Comparison of ENCODE assay signal across 8 mouse cellular contexts in genomic region chr11:119041325-119041716, GRCm38 (mm10). TPM values are rescaled to one million over a fixed set of nuclear protein-coding genes. Genes with fewer than 3 reads are reported as not detected.
DNase-seq lines count a peak whose midpoint lies in the region; ATAC-seq and TF ChIP-seq lines count a peak whose summit lies in the region.
"Had no signal": no experiment of that assay in that cellular context is flagged by ENCODE, and none has a peak within 500 bp of the region (broad histone marks: within the 10 kb centered on the region; RNA-seq: fewer than 3 reads in every experiment).

No protein-coding gene starts in this region.

- DNase-seq in left cerebral cortex, postnatal 14 days (ENCODE audit: low spot score in 2 of 2), result peak; percentile 68 to 71
- DNase-seq in left cerebral cortex, adult 18-20 months (ENCODE audit: low spot score in 2 of 2), result no peak
- DNase-seq in gastrocnemius, postnatal 14 days, result no peak

- no peaks in the 10 kb centered on the region for H3K9me3 ChIP-seq in forebrain, embryonic 16.5 days (ENCODE audit: control insufficient read depth, low read length)
- no peaks in the 10 kb centered on the region for H3K9me3 ChIP-seq in liver, embryonic 16.5 days (replicated peaks; ENCODE audit: control insufficient read depth, low read length)
- no peaks in the 10 kb centered on the region for H3K9me3 ChIP-seq in stomach, embryonic 16.5 days (replicated peaks; ENCODE audit: control insufficient read depth, low read length)

- intact Hi-C loops in left cerebral cortex, postnatal 14 days (cut with DNase I), result no loop called here
- intact Hi-C loops in gastrocnemius, postnatal 14 days (cut with DNase I; ENCODE audit: low total_unique reads), result no loop called here

- peak overlapping the region; percentile 95 for H3K4me2 ChIP-seq in forebrain, embryonic 16.5 days (ENCODE audit: low read length)
- peak overlapping the region; percentile 90 for H3K4me2 ChIP-seq in liver, embryonic 16.5 days (ENCODE audit: low read depth, low read length)
- peak overlapping the region; percentile 96 for H3K4me2 ChIP-seq in stomach, embryonic 16.5 days (ENCODE audit: low read depth, low read length)

- peaks cover 51% of the 10 kb centered on the region for H3K27me3 ChIP-seq in forebrain, embryonic 16.5 days (replicated peaks; ENCODE audit: control insufficient read depth, insufficient read depth, low read length)
- peaks cover 97% of the 10 kb centered on the region for H3K27me3 ChIP-seq in liver, embryonic 16.5 days (ENCODE audit: control insufficient read depth, insufficient read depth, low read depth, low read length)
- peaks cover 72% of the 10 kb centered on the region for H3K27me3 ChIP-seq in stomach, embryonic 16.5 days (ENCODE audit: control insufficient read depth, insufficient read depth, low read length)

- peaks cover 12% of the 10 kb centered on the region for H3K4me1 ChIP-seq in bone marrow macrophage, adult 2 months (ENCODE audit: control insufficient read depth, insufficient read depth, low read length)
- H3K4me1 ChIP-seq in forebrain, embryonic 16.5 days (replicated peaks; ENCODE audit: control insufficient read depth, insufficient read depth, low read length), result peaks cover 58% of the 10 kb centered on the region
- peaks cover 27% of the 10 kb centered on the region for H3K4me1 ChIP-seq in liver, embryonic 16.5 days (ENCODE audit: control insufficient read depth, low read depth, low read length)
- H3K4me1 ChIP-seq in stomach, embryonic 16.5 days (ENCODE audit: control insufficient read depth, insufficient read depth, low read length), result peaks cover 50% of the 10 kb centered on the region

- no peaks in the 10 kb centered on the region for H3K36me3 ChIP-seq in forebrain, embryonic 16.5 days (ENCODE audit: control insufficient read depth, insufficient read depth)
- H3K36me3 ChIP-seq in liver, embryonic 16.5 days (ENCODE audit: control insufficient read depth, insufficient read depth), result no peaks in the 10 kb centered on the region
- H3K36me3 ChIP-seq in stomach, embryonic 16.5 days (ENCODE audit: control insufficient read depth, insufficient read depth, low read length), result no peaks in the 10 kb centered on the region

- no peak overlapping the region for H3K27ac ChIP-seq in bone marrow macrophage, adult 2 months (ENCODE audit: insufficient read depth, low read depth, low read length)
- H3K27ac ChIP-seq in forebrain, embryonic 16.5 days (ENCODE audit: low read length), result peak overlapping the region; percentile 66; the same call in 1 of the 2 replicates
- no peak overlapping the region for H3K27ac ChIP-seq in liver, embryonic 16.5 days (ENCODE audit: low read length)
- no peak overlapping the region for H3K27ac ChIP-seq in stomach, embryonic 16.5 days (ENCODE audit: low read length)

- under 1% methylated on average over 31 of the region's 31 CpGs for WGBS in forebrain, embryonic 16.5 days
- under 1% methylated on average over 27 of the region's 31 CpGs for WGBS in liver, embryonic 16.5 days (ENCODE audit: insufficient replicate concordance)
- WGBS in stomach, embryonic 16.5 days, result under 1% methylated on average over 31 of the region's 31 CpGs

- no peak for TF ChIP-seq CTCF in bone marrow macrophage, adult 2 months (IDR thresholded peaks at IDR 0.05; ENCODE audit: low read depth, low read length)

- no peak for TF ChIP-seq POLR2A in bone marrow macrophage, adult 2 months (IDR thresholded peaks at IDR 0.05; ENCODE audit: borderline replicate concordance, low read depth, low read length)

- H3K4me3 ChIP-seq in bone marrow macrophage, adult 2 months (ENCODE audit: insufficient read depth, low read length), result peak overlapping the region; percentile 80
- peak overlapping the region; percentile 77 for H3K4me3 ChIP-seq in forebrain, embryonic 16.5 days (replicated peaks; ENCODE audit: low read length)
- peak overlapping the region; percentile 64 for H3K4me3 ChIP-seq in liver, embryonic 16.5 days (ENCODE audit: low read depth, low read length)
- peak overlapping the region; percentile 66 for H3K4me3 ChIP-seq in stomach, embryonic 16.5 days (replicated peaks; ENCODE audit: low read length)

- H3K9ac ChIP-seq in forebrain, embryonic 16.5 days (replicated peaks; ENCODE audit: low read depth, low read length), result peak overlapping the region; percentile 78
- H3K9ac ChIP-seq in liver, embryonic 16.5 days (ENCODE audit: low read depth, low read length), result peak overlapping the region; percentile 60
- peak overlapping the region; percentile 74 for H3K9ac ChIP-seq in stomach, embryonic 16.5 days (ENCODE audit: low read length)

- ATAC-seq in forebrain, embryonic 16.5 days, result peak; percentile 34; the same call in 1 of the 2 replicates
- ATAC-seq in liver, embryonic 16.5 days (ENCODE audit: low read depth), result peak; percentile 12
- peak; percentile 42 for ATAC-seq in stomach, embryonic 16.5 days (ENCODE audit: insufficient read depth, low FRiP score)

RNA-seq across cellular contexts. Expression of gene Cbx8, which starts 0.6 kb away (rescaled TPM):
- total RNA-seq in left cerebral cortex, postnatal 14 days (2021), result 10 to 100 TPM; 12.9 to 15.4 TPM
- total RNA-seq in left cerebral cortex, adult 18-20 months (2021), result 10 to 100 TPM in 1 of 2 experiments, 1 to 10 TPM in 1; 8.3 to 13.3 TPM
- 6.2 and 9.5 TPM in 2 replicates for polyA plus RNA-seq in bone marrow macrophage, adult 2 months (2012; ENCODE audit: insufficient read depth, insufficient read length, missing spikeins)
- polyA plus RNA-seq in forebrain, embryonic 16.5 days (2015; fragmentation: Nextera tagmentation; extraction: Ambion mirVana), result 12.3 and 13.4 TPM in 2 replicates
- polyA plus RNA-seq in liver, embryonic 16.5 days (2015; fragmentation: Nextera tagmentation; extraction: Ambion mirVana), result 3.0 and 3.1 TPM in 2 replicates
- 5.8 and 6.4 TPM in 2 replicates for polyA plus RNA-seq in stomach, embryonic 16.5 days (2015; fragmentation: Nextera tagmentation; extraction: Ambion mirVana)
- total RNA-seq in gastrocnemius, postnatal 14 days (2021), result 1 to 10 TPM; 2.1 to 2.7 TPM

RNA-seq across cellular contexts. Expression of gene Cbx2, which starts 18.6 kb away (rescaled TPM):
- 1 to 10 TPM; 2.4 to 3.4 TPM for total RNA-seq in left cerebral cortex, postnatal 14 days (2021)
- 1 to 10 TPM; 1.8 to 2.2 TPM for total RNA-seq in left cerebral cortex, adult 18-20 months (2021)
- 1.9 and 2.0 TPM in 2 replicates for polyA plus RNA-seq in bone marrow macrophage, adult 2 months (2012; ENCODE audit: insufficient read depth, insufficient read length, missing spikeins)
- polyA plus RNA-seq in forebrain, embryonic 16.5 days (2015; fragmentation: Nextera tagmentation; extraction: Ambion mirVana), result 24.9 and 26.7 TPM in 2 replicates
- 2.6 and 3.3 TPM in 2 replicates for polyA plus RNA-seq in liver, embryonic 16.5 days (2015; fragmentation: Nextera tagmentation; extraction: Ambion mirVana)
- polyA plus RNA-seq in stomach, embryonic 16.5 days (2015; fragmentation: Nextera tagmentation; extraction: Ambion mirVana), result 15.2 and 16.5 TPM in 2 replicates
- 1 to 10 TPM; 1.4 to 1.9 TPM for total RNA-seq in gastrocnemius, postnatal 14 days (2021)

RNA-seq across cellular contexts. Expression of gene Cbx4, which starts 44.7 kb away (rescaled TPM):
- 10 to 100 TPM; 63.2 to 74.0 TPM for total RNA-seq in left cerebral cortex, postnatal 14 days (2021)
- 10 to 100 TPM; 46.0 to 49.9 TPM for total RNA-seq in left cerebral cortex, adult 18-20 months (2021)
- polyA plus RNA-seq in bone marrow macrophage, adult 2 months (2012; ENCODE audit: insufficient read depth, insufficient read length, missing spikeins), result 15.8 and 17.2 TPM in 2 replicates
- 18.1 and 18.5 TPM in 2 replicates for polyA plus RNA-seq in forebrain, embryonic 16.5 days (2015; fragmentation: Nextera tagmentation; extraction: Ambion mirVana)
- polyA plus RNA-seq in liver, embryonic 16.5 days (2015; fragmentation: Nextera tagmentation; extraction: Ambion mirVana), result 2.5 and 2.9 TPM in 2 replicates
- 8.5 and 10.1 TPM in 2 replicates for polyA plus RNA-seq in stomach, embryonic 16.5 days (2015; fragmentation: Nextera tagmentation; extraction: Ambion mirVana)
- total RNA-seq in gastrocnemius, postnatal 14 days (2021), result 1 to 10 TPM; 4.7 to 5.9 TPM

RNA-seq across cellular contexts. Expression of gene Enpp7, which starts 53.3 kb away (rescaled TPM):
- not detected for total RNA-seq in left cerebral cortex, postnatal 14 days (2021)
- total RNA-seq in left cerebral cortex, adult 18-20 months (2021), result not detected
- polyA plus RNA-seq in bone marrow macrophage, adult 2 months (2012; ENCODE audit: insufficient read depth, insufficient read length, missing spikeins), result not detected in 2 replicates
- not detected in 2 replicates for polyA plus RNA-seq in forebrain, embryonic 16.5 days (2015; fragmentation: Nextera tagmentation; extraction: Ambion mirVana)
- polyA plus RNA-seq in liver, embryonic 16.5 days (2015; fragmentation: Nextera tagmentation; extraction: Ambion mirVana), result not detected in 2 replicates
- not detected in 2 replicates for polyA plus RNA-seq in stomach, embryonic 16.5 days (2015; fragmentation: Nextera tagmentation; extraction: Ambion mirVana)
- not detected for total RNA-seq in gastrocnemius, postnatal 14 days (2021)
- total RNA-seq: hematopoietic stem cell, adult 5-6 weeks had no signal

Comparison
In these comparisons a context has a peak if more than half of its experiments do, and no peak if none do; other contexts are left out.
1. DNase-seq: peak in left cerebral cortex, postnatal 14 days (2 of 2); none in left cerebral cortex, adult 18-20 months (0 of 2) and gastrocnemius, postnatal 14 days (single experiment).
2. Peak in every context shown above with its lines, with median percentiles within 50 percentile points of each other: H3K4me3 ChIP-seq, ATAC-seq, H3K4me2 ChIP-seq and H3K9ac ChIP-seq.